Mouse (Mus musculus): ENCODE measurements around the gene Htr5a.

Htr5a gene

DNA sequence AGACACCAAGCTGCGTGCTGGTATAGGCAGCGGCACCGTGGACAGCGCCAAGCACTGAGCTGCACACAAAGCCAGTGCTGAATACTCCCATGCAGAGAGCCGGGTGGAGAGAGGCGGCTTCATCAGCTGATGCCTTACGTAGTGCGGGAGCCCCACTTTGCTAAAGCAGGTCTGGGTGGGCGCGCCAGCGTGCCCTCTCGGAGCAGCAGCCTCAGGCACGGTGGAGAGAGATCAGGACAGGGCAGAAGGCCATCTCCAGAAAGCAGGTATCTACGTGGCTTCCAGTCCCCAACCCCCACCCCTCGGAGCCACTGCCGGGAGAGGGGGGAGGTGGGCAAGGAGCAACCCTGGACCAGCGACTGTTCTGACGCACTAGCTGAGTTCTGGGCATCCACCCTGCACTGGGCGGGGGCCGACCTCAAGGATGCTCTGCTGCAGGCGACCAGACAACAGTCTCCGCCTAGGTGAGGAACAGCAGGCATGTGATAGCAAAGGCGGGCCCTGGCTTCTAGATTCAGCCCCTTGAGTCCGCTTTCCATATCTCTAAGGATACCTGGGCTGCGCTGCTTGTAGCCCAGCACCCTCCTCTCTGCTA, at the start of gene Htr5a:
Gene Htr5a (plus strand): TSS at position 449 of the 595 bp plus-strand sequence.
- DNase-seq: peak; percentile 11

DNA sequence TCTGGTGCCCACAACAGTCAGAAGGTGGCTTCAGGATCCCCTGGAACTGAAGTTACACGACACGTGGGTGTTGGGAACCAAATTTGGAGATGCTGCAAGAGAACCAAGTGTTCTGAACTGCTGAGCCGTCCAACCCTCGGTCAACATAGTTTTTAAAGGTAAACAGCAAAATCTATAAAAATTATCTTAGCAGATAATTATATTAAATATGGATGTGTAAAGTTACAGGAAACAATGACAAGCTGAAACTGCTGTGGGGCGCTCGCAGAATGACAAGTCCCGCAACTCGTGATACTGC, 49.8 kb upstream of the Htr5a start:
- no peak for DNase-seq

DNA sequence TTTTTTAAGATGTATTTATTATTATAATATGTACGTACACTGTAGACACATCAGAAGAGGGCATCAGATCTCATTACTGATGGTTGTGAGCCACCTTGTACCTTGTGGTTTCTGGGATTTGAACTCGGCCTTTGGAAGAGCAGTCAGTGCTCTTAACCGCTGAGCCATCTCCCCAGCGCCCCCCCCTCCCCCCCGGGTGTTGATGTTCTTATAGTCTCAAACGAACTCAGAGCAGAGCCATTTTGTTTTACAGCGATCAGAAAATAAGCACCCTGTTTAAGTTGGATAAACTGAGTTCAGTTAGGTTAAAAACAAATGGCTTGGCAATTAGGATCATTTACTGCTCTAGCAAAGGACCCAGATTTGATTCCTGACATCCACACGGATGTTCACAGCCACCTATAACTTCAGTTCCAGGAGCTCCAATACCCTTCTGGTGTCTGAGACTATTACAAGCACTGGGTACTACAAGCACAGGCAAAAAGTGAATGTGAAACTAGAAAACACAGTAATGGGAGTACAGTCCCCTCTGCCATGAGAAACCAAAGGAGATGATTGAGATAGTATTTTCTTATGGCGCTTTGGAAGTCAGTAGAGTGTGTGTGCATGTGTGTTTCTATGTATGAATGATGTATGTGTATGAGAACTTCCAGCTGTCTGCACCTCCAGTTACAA, 49.3 kb upstream of the Htr5a start:
- no peak for DNase-seq

DNA sequence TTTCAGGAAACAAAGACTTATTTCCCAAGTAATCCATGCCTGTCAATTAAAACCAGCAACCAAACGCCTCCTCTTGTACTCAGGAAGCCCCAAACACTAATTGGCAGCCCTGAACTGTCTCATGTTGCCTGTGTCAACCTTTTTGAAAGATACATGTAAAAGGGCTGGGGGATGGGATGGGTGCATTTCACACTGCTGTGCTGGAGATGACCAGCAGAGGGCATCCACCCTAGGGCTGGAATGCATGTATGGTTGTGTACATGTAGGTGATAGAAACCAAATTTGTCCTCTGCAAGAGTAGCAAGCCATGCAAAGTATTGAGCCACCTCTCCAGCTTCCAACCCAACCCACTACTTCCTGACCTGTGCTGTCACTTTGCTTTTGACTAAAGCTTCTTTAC, 48.0 kb upstream of the Htr5a start:
- peak; percentile 72 for DNase-seq

DNA sequence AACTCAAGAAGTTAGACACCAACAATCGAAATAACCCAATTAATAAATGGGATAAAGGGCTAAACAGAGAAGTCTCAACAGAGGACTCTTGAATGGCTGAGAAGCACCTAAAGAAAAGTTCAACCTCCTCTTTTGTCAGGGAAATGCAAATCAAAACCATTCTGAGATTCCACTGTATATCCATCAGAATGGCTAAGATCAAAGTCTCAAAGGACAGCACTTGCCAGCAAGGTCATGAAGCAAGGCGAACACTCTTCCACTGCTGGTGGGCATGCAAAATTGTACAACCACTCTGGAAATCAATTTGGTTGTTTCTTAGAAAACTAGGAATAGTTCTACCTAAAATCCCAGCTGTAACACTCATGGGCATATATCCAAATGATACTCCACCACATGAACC, 27.7 kb upstream of the Htr5a start:
- no peak for DNase-seq

DNA sequence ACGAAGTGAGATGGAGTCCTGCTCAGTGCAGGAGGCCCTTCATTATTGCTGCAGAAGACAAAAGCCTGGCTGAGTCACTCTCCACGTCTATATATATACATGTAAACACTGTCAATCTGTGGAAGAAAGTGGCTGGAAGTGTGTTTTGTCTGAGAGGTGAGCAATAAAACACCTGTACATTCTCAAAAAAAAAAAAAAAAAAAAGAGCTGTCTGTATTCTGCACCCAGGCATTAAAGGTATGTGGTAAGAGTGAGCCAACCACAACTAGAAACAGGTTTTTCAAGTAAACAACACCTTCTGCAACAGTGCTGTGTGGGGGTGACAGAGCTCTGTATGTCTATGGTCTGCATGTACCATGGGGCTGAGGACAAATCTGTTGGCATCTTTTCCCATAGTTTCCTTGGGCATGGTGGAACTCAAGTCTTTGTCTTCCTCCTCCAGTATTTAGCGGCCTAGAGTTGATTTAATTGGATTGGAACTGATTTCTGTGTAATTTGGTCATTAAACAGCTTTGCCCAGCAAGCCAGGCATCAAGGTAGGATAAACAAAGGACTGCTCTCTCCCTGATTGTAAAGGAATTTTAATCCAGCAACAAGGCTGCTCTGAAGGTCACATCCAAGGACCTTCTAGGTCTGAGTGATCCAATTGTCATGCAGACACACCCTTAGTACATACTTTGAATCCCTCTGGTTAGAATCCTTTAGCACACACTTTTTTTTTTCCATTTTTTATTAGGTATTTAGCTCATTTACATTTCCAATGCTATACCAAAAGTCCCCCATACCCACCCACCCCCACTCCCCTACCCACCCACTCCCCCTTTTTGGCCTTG, 22.9 kb upstream of the Htr5a start:
- no peak for DNase-seq

DNA sequence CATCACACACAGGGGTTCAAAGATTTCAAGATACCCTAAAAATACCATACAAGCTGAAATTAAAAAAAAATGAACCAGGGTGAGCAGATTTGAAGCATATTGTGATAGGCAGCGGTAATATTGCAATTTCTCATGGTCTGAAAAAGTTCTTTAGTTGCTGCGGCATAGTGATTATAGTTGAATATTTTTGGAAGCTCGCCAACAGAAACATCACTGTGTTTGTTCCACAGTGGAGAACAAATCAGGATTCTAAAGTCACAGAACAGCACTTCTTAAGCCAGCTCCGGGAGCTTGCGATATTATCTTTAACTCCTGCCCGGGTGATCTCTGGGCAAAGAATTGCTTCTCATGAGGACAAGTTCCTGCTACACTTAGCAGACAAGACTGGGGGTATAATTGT, 20.8 kb upstream of the Htr5a start:
- DNase-seq: no peak

DNA sequence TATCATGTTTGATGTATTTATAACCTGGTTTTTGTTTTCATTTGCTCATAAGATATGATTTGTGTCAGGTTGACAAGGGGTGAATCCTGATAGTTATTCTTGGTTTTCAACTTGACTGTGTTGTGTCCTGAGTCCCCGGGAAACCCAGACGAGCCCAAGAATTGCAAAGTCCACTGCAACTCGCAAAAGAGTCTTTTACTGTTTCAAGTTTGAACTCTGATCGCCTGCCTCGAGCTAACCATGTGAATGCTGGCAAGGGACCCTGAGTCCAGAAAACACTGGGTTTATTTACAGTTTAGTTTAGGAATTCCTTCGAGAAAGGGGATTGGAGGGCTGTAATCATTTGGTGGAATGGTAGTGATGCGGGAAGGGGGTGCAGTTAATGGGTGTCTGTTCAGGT, 14.0 kb upstream of the Htr5a start:
- no peak for DNase-seq

DNA sequence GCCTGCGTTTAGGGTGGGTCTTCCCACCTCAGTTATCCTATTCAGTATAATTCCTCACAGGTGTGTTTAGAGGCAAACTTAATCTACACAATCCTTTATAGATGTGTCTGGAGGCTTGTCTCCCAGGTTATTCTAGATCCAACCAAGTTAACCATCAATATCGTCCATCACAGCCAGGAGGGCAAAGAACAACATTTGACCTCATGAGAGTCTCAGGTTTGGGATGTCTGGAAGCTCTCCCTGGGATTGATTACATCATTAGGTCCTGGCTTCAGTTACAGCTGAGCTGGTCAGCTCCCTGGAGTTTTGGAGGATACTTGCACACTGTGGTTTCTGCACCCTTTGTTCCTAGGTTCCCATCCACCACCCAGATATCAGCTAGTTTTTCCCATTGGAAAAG, 6.9 kb upstream of the Htr5a start:
- no peak for DNase-seq

DNA sequence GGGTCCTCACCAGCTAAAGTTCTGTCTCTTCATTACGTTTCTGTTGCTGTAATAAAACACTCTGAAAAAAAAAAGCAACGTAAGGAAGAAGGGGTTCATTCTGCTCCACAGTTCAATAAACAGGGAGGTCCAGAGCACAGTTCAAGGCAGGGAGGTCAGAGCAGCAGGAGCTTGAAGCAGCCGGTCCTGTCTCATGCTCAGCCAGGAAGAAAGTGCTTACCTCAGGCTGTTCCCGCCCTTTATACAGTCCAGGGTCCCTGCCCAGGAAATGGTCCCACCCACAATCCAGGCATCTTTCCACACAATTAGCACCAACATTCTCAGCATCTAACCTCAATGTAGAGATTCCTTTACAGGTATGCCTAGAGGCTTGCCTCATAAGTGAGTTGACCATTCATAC, 3.9 kb upstream of the Htr5a start:
- no peak for DNase-seq

DNA sequence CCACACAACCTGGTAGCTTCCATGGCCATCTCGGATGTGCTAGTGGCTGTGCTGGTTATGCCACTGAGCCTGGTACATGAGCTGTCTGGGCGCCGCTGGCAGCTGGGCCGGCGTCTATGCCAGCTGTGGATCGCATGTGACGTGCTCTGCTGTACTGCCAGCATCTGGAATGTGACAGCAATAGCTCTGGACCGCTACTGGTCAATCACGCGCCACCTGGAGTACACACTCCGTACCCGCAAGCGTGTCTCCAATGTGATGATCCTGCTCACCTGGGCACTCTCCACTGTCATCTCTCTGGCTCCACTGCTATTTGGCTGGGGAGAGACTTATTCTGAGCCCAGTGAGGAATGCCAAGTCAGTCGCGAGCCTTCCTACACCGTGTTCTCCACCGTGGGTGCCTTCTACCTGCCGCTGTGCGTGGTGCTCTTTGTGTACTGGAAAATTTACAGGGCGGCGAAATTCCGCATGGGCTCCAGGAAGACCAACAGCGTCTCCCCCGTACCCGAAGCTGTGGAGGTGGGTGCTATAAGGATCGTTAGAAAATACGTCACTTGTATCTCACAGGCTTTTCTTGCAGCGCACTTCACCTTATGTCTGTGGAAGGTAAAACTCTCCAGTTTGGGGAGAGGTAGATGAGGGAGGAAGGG, 847 bp downstream of the Htr5a start:
- DNase-seq: peak; percentile 6

DNA sequence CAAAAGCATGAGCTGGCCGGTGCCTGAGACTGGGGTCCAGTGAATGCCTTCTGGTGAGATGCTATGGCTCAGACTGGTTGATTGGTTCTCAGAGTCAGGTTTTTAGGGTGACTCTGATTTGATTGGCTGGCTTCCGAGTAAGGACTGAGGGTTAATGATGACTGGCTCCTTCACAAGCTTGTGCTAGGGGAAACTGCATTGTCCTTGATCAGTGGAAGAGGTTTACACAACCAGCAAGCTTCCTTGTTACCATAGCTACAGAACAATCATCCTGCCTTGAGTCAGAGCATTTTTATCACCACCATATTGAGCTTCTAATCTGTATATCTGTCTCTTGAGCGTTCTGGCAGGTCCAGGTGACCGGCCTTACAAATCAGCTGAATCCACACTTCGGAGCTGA, 5.0 kb downstream of the Htr5a start:
- no peak for DNase-seq

DNA sequence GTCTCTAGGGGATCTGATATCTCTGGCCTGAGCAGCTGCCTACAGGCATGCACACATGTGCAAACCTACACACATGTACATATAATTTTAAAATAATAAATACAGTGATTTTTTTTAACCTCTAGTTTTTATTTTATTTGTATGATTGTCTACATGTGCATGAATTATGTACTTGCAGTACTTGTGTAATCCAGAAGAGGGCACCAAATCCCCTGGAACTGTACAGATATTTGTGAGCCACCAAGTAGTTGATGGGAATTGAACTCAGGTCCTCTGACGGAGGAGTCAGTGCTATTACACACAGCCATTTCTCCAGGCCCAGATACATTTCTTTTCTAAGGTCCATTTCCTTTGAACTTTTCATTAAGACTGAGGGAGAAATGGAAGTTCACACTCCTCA, 12.3 kb downstream of the Htr5a start:
- DNase-seq: peak; percentile 11

DNA sequence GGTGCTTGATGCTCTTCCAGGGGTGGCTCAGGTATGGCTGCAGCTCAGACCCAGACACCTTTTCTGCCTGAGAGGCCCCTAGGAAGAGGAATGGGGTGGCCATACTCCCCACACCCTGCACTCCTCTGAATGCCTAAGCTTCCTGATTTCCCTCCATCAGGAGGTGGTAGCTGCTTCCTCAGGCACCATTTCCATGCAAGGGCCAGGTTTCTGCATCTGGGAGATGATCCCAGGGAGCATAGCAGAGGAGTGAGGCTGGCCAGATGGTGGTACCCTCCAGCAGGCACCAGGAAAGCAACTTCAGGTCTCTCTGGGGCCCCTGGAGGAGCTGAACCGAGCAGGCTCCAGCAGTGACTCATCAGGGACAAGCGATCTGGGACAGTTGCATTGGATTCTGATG, 13.8 kb downstream of the Htr5a start:
- DNase-seq: no peak

DNA sequence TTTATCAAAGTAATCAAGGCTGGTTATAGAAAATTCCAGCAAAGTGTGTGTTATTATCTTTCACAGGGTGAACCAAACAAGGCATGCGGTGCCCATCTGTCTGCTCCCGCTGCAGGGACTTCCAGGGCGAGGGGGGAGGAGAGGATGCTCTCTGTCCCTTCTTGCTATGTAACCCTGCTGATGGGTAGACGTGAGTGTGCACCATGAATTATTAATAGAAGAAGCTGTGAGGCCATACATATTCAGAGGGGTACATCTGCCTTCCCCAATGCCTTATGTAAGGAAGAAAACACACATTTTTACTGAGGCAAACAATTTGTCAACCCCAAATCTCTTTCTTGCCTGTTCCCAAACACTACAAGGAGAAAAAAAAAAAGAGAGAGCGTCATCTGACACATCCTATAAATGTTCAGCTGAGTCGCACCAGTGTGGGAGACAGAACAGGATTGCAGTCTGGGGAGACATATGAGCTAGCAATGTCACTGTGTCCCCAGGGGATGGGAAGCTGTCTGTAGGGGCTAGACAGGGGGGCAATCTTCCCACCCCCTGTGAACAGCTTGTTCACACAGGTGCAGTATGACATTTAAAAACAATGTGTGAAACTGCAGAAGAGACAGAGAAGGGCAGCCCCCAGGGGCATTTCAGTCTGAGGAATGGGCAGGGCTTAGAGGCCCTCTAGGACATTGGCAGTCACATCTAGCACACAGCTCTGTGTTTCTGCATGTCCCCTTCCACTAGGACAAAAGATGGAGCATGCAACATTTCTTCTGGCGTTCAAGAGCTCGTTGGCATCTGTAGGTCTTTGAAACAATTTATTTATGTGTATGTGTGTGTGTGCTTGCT, 31.5 kb downstream of the Htr5a start:
- peak; percentile 13 for DNase-seq

DNA sequence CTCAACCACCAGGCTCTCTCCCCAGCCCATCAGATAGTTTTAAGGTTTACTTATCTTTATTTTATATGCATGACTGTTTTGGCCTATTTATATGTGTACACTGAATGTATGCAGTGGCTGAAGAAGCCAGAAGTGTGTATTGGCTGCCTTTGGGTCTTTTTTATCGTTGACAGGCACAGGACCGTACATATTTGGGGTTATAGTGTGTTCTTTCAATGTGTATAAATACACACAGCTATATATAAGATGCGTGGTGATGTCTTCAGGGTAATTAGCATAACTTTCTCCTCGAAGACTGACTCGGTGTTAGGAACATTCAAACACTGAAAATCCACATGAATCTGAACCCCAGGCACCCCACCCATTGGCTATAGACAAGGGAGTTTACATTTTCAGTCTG, 32.3 kb downstream of the Htr5a start:
- no peak for DNase-seq

DNA sequence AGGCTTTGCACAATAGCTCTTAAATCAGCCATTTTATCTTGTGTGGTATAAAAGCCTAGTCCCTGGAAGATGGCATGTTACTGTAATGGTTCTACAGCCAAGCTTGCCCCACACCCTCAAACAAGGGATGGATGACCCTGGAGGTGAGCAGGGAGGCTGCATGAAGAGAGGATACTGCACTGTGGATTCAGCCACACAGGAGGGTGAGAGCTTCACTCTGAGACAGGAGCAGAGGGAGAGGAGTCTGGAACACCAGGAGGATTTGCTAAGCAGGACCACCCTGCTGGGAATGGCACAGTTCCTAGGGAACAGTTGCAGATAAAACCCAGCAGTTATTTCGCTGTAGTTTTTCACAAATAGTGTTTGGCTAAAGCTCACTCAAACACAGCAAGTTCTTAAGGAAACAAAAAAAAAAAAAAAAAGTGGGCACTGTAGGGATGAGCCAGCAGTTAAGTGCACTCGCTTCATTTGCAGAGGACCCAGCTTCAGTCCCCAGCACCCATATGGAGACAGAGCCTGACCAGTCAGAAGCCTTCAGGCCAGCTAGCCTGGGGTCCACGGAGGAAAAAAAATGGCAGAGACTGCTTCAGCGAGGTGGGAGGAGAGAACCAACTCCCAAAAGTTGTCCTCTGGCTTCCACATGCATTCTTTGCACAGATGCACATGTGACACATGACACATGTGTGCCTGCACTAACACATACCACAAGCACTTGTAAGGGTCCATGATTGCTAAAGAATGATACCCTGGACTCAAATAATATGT, 33.6 kb downstream of the Htr5a start:
- DNase-seq: no peak

DNA sequence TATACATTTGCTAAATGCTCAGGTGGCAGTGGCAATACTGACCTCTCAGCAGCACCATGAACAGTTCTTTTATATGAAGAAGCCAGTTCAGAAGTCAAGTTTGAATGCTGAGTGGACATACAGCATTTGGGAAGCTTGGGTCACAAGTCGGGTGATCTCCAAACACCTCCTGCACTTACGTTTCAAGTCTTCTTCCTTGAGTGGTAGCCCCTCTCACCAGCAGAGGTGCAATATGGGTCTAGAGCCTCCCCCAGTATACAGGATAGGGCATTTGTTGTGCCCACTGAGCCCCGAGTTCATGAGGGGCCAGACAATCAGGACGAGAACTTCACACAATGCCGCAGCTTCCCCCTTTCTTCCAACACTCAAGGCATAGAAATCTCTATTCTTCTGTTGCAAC, 36.4 kb downstream of the Htr5a start:
- DNase-seq: no peak

DNA sequence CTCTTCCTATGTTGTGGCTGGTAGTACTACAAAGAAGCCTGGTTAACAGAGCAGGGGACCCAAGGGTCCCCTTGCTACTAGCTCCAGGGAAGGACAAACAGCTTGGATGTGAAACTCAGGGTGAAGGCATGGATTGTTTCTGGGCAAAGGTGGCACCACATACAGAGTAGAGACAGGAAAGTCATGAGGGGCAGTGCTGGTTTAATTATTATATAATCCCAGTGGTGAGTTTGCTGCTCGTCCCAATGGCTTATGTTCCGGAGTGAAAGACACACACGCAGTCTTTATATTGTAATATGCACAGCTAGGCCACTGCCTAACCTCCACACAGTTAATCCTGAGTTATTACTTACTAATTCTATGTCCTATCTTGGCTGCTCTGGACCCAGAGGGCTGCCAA, 37.8 kb downstream of the Htr5a start:
- no peak for DNase-seq

DNA sequence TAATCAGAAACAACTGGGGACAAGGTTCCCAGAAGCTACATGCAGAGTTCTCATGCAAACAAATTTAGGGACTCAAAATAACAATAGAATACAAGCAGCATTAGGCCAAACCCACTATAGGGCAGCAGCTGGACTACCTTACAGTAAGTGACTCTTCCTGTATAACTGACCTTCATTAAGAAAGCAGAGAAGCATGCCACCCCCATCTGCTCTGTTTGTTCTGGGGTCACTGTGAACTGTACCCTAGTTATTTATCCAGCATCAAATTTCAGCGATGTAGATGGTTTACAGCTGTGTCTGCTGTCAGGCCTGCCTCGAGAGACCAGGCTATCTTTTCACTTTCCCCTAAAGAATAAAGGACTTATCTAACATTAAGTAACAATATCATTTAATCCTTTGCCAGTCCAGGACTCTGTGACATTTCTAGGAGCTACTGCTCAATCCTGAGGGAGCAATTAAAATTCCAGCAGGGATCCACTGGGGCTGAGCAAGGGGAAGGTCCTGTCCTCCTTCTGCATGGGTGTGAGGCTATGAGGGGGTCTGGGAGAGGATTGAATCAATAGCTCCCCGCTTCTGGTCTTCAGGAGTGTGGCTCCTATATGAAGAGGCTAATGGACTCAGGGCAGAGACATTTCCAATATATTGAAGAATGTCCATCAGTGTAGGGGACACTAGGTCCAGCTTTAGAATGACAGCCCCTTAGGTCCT, 38.5 kb downstream of the Htr5a start:
- no peak for DNase-seq

DNA sequence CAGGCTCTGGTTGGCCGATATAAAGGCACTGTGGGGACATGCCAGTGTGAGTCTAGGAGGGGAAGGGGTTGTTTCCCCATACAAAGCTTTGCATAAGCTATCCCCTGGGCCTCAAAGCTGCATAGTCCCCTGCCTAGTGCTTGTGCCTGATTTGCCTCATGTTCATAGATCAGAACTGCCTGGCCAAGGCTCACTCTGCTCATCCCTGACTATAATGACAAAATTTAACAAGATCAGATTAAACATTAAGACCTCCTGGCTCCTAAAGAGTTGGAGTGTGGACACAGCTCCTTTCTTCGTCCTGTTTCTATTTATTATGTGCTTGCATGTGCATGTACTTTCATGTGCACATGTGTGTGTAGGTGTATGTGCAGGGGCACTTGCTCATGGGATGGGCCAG, 39.3 kb downstream of the Htr5a start:
- no peak for DNase-seq

DNA sequence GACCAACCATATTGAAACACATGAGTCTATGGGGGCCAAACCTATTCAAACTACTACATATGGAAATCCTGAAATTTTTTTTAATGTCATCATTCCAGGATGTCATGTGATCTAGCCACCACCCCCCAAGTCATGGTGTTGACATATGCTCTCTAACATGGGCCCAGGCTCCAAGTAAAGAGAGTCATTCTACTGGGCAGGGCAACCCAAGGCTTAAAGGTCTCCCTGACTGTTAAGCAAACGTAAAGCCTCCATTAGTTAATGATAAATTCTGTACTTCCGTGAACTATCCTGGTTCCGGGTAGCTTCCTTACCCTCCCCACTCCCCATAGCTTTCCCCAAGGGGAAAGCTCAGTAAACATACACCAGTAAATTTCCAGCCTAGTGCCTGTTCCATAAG, 46.1 kb downstream of the Htr5a start:
- no peak for DNase-seq

Measured in cerebellum, adult 8-10 months (tissue).